Mouse (Mus musculus) cerebellum, adult 8-10 months (tissue): ENCODE data around the gene Olfr33.

ENCODE experiments used
- DNase-seq: peaks from one replicate; pipeline ENCODE4 v3.0.0; 2022

The Olfr33 gene

GRCm38 (mm10) chr7:102718970-102719369 is at the start of gene Olfr33:
Gene Olfr33, minus strand, starts transcription at chr7:102719070.
- DNase-seq = no peak

GRCm38 (mm10) chr7:102759266-102759665 is 40.4 kb upstream of the Olfr33 start, which contains the start of the genes Olfr560 and Olfr78:
Gene Olfr560, minus strand, starts transcription at chr7:102759366.
Gene Olfr78, minus strand, starts transcription at chr7:102759471.
- DNase-seq = no peak

- no peak for DNase-seq
These were observed 33.2 kb upstream of the Olfr33 start for GRCm38 (mm10) chr7:102752086-102752485.

GRCm38 (mm10) chr7:102737705-102738104 is 18.8 kb upstream of the Olfr33 start:
- no peak for DNase-seq

GRCm38 (mm10) chr7:102733793-102734192 is 14.9 kb upstream of the Olfr33 start:
- DNase-seq = no peak

- DNase-seq = no peak
These were observed 8.5 kb upstream of the Olfr33 start, which contains the start of gene Olfr559 for GRCm38 (mm10) chr7:102727391-102727790. Gene Olfr559, minus strand, starts transcription at chr7:102727491.

- no peak for DNase-seq
These were observed 17.0 kb downstream of the Olfr33 start, which contains the start of gene Olfr558 for GRCm38 (mm10) chr7:102701915-102702314. Gene Olfr558, plus strand, starts transcription at chr7:102702215.

GRCm38 (mm10) chr7:102698461-102698860 is 20.4 kb downstream of the Olfr33 start:
- peak; percentile 14 for DNase-seq

GRCm38 (mm10) chr7:102695358-102696125 is 23.3 kb downstream of the Olfr33 start, which contains the start of gene Olfr557:
Gene Olfr557, plus strand, starts transcription at chr7:102695910.
- DNase-seq = peak; percentile 5

GRCm38 (mm10) chr7:102686944-102687501 is 31.8 kb downstream of the Olfr33 start, which contains the start of gene Trim68:
Gene Trim68, minus strand, starts transcription at chr7:102687327.
- DNase-seq = peak; percentile 39

- no peak for DNase-seq
These were observed 37.0 kb downstream of the Olfr33 start for GRCm38 (mm10) chr7:102681916-102682315.

- no peak for DNase-seq
These were observed 42.6 kb downstream of the Olfr33 start for GRCm38 (mm10) chr7:102676225-102676624.

GRCm38 (mm10) chr7:102665378-102665777 is 53.5 kb downstream of the Olfr33 start:
- DNase-seq = no peak

GRCm38 (mm10) chr7:102664599-102664998 is 54.3 kb downstream of the Olfr33 start, which contains the start of gene Olfr556:
Gene Olfr556, plus strand, starts transcription at chr7:102664899.
- DNase-seq = no peak
